Mouse (Mus musculus): ENCODE data around the gene Atg2a. TPM values are rescaled to one million over a fixed set of nuclear protein-coding genes. Genes with fewer than 3 reads are reported as not detected.
"Not testable (repeated sequence)": the region's sequence is repeated elsewhere in the genome, so short reads cannot be mapped to it uniquely, and the experiment has no call there.

Gene Atg2a
- polyA plus RNA-seq, 1 experiment from 2014 or later, result 10.7 TPM

- Histone ChIP-seq H3K4me2 (replicated peaks) (no peak overlapping the region), H3K4me3 (no peak overlapping the region), H3K36me3 (peaks cover 18% of the 10 kb centered on the region), H3K9me3 (no peaks in the 10 kb centered on the region), H3K27me3 (no peaks in the 10 kb centered on the region), H3K27ac (no peak overlapping the region), H3K9ac (no peak overlapping the region), H3K4me1 (peaks cover 37% of the 10 kb centered on the region)
- WGBS, result 23% methylated on average over 5 of the region's 5 CpGs
- ATAC-seq (ENCODE audit: low FRiP score, low read depth), result peak; percentile 42; the same call in 1 of the 2 replicates
Measured at GRCm38 (mm10) chr19:6304787-6305516, 63.5 kb downstream of the Atg2a start.

DNA sequence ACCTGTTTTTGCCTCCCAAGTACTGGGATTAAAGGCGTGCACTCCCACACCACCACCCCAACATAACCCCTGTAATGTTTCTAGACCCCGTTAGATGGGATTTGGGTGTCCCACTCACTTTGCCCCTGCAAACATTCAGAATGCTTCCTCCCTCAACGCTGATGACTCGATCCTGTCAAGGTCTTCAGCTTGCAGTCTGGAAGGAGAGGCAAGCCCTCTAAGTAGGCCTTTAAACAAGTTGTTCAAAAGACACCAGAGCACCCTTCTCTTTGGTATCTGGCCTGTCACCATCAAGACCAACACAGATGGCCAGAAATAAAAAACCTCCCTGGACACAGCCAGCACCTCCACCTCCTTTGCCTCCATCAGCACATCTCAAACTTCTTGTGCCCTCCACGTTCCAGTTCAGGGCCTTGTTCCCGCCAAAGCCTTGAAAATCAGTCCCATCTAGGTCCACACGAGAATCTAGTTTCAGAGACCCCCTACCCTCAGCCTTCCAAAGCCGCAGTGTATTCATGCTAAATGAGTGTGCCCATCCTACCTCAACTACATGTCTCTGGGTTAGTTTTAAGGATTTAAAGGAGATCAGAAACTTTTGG is 64.1 kb downstream of the Atg2a start:
- 60% methylated on average over 8 of the region's 8 CpGs for WGBS
- H3K27ac ChIP-seq, result peak overlapping the region; percentile 76

GRCm38 (mm10) chr19:6306137-6306551 is 64.7 kb downstream of the Atg2a start, which contains the start of gene Cdc42bpg:
Gene Cdc42bpg, plus strand, starts transcription at chr19:6306456.
- Histone ChIP-seq H3K9me3 (no peaks in the 10 kb centered on the region), H3K4me1 (peaks cover 37% of the 10 kb centered on the region), H3K4me2 (replicated peaks) (peak within 1 kb of the TSS; percentile 81), H3K27me3 (no peaks in the 10 kb centered on the region), H3K36me3 (peaks cover 19% of the 10 kb centered on the region), H3K9ac (peak within 1 kb of the TSS; percentile 75), H3K4me3 (peak within 1 kb of the TSS; percentile 66), H3K27ac (peak within 1 kb of the TSS; percentile 76)
- peak; percentile 80 for ATAC-seq (ENCODE audit: low FRiP score, low read depth)
- WGBS, result 1% methylated on average over 33 of the region's 38 CpGs

More for the DNA sequence above, 64.1 kb downstream of the Atg2a start:
- peak overlapping the region; percentile 81 for H3K4me2 ChIP-seq (replicated peaks)
- H3K27me3 ChIP-seq, result no peaks in the 10 kb centered on the region
- ATAC-seq (ENCODE audit: low FRiP score, low read depth), result no peak
- no peaks in the 10 kb centered on the region for H3K9me3 ChIP-seq
- H3K4me1 ChIP-seq, result peaks cover 37% of the 10 kb centered on the region
- H3K9ac ChIP-seq, result peak overlapping the region; percentile 75
- peak overlapping the region; percentile 66 for H3K4me3 ChIP-seq
- peaks cover 18% of the 10 kb centered on the region for H3K36me3 ChIP-seq

- Histone ChIP-seq H3K9me3 (no peaks in the 10 kb centered on the region), H3K27me3 (no peaks in the 10 kb centered on the region), H3K4me2 (replicated peaks) (peak overlapping the region; percentile 81), H3K9ac (peak overlapping the region; percentile 75), H3K27ac (no peak overlapping the region), H3K36me3 (peaks cover 20% of the 10 kb centered on the region), H3K4me3 (peak overlapping the region; percentile 66), H3K4me1 (peaks cover 37% of the 10 kb centered on the region)
- WGBS, result 1% methylated on average over 22 of the region's 34 CpGs
- peak; percentile 52 for ATAC-seq (ENCODE audit: low FRiP score, low read depth)
Measured at GRCm38 (mm10) chr19:6306586-6306985, 65.1 kb downstream of the Atg2a start.

GRCm38 (mm10) chr19:6307733-6308531 is 66.5 kb downstream of the Atg2a start:
- peaks cover 30% of the 10 kb centered on the region for H3K4me1 ChIP-seq
- ATAC-seq (ENCODE audit: low FRiP score, low read depth), result no peak
- H3K27ac ChIP-seq, result no peak overlapping the region
- peak overlapping the region; percentile 75 for H3K9ac ChIP-seq
- WGBS, result 79% methylated on average over 9 of the region's 9 CpGs
- H3K4me3 ChIP-seq, result 0 out of 2 replicates have a peak overlapping the region, but pooled peaks have one; percentile 66
- H3K27me3 ChIP-seq, result no peaks in the 10 kb centered on the region
- peak overlapping the region; percentile 81 for H3K4me2 ChIP-seq (replicated peaks)
- H3K36me3 ChIP-seq, result peaks cover 29% of the 10 kb centered on the region
- no peaks in the 10 kb centered on the region for H3K9me3 ChIP-seq

DNA sequence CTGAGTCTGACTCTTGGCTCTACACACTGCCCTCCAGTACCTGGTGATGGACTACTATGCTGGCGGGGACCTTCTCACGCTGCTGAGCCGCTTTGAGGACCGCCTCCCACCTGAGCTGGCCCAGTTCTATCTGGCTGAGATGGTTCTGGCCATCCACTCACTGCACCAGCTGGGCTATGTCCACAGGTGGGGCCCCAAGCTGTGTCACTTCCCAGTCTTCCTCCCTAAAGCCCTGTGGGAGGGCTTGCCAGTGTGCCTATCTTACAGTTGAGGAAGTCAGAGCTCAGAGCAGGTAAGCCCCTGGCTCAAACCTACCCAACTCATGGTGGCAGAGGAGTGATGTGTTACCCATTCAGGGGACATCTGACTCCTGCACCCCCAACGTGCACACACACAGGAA is 68.7 kb downstream of the Atg2a start:
- no peak overlapping the region for H3K4me3 ChIP-seq

GRCm38 (mm10) chr19:6311783-6312182 is 70.3 kb downstream of the Atg2a start:
- H3K36me3 ChIP-seq, result peaks cover 68% of the 10 kb centered on the region
- H3K4me2 ChIP-seq (replicated peaks); H3K9me3 ChIP-seq; H3K4me3 ChIP-seq; H3K9ac ChIP-seq; ATAC-seq (ENCODE audit: low FRiP score, low read depth); H3K27me3 ChIP-seq; H3K27ac ChIP-seq: not testable (repeated sequence)
- H3K4me1 ChIP-seq, result peaks cover 14% of the 10 kb centered on the region
- 90% methylated on average over 3 of the region's 3 CpGs for WGBS

More for the DNA sequence above, 68.7 kb downstream of the Atg2a start:
- Histone ChIP-seq H3K9me3 (no peaks in the 10 kb centered on the region), H3K4me2 (replicated peaks) (no peak overlapping the region), H3K9ac (no peak overlapping the region), H3K27me3 (no peaks in the 10 kb centered on the region), H3K36me3 (peaks cover 52% of the 10 kb centered on the region), H3K4me1 (peaks cover 21% of the 10 kb centered on the region), H3K27ac (no peak overlapping the region)
- WGBS, result 91% methylated on average over 5 of the region's 5 CpGs
- no peak for ATAC-seq (ENCODE audit: low FRiP score, low read depth)

MicroRNAs within 50 kb of the gene (microRNA counts, 519-probe panel; counts per million panel counts)
- 2,507 counts per million, percentile 36 among the panel's probes with 10 or more counts for microRNA mmu-miR-192

Small RNA genes lying within 50 kb of the gene (microRNA-seq; reads per million reads assigned to microRNA genes)
- gene Mir192, result 86.7 reads per million, percentile 51 among the genes with 10 or more reads in this experiment
- 36.7 reads per million, percentile 40 among the genes with 10 or more reads in this experiment for gene Mir194-2

Other genes with a start within 250 kb of the Atg2a start
- gene Capn1, start 225.8 kb upstream of the Atg2a start, polyA plus RNA-seq (2015; fragmentation: Nextera tagmentation; extraction: Ambion mirVana), result 7.1 and 8.0 TPM in 2 replicates
- gene Syvn1, start 195.1 kb upstream of the Atg2a start, polyA plus RNA-seq (2015; fragmentation: Nextera tagmentation; extraction: Ambion mirVana), result 27.2 and 34.0 TPM in 2 replicates
- 76.9 and 80.0 TPM in 2 replicates for gene Mrpl49, start 183.9 kb upstream of the Atg2a start, polyA plus RNA-seq (2015; fragmentation: Nextera tagmentation; extraction: Ambion mirVana)
- 760 and 823 TPM in 2 replicates for gene Fau, start 183.8 kb upstream of the Atg2a start, polyA plus RNA-seq (2015; fragmentation: Nextera tagmentation; extraction: Ambion mirVana)
- 29.0 and 29.8 TPM in 2 replicates for gene Znhit2, start 180.5 kb upstream of the Atg2a start, polyA plus RNA-seq (2015; fragmentation: Nextera tagmentation; extraction: Ambion mirVana)
- 17.4 and 24.0 TPM in 2 replicates for gene Tm7sf2, start 173.3 kb upstream of the Atg2a start, polyA plus RNA-seq (2015; fragmentation: Nextera tagmentation; extraction: Ambion mirVana)
- gene Vps51, start 164.4 kb upstream of the Atg2a start, polyA plus RNA-seq (2015; fragmentation: Nextera tagmentation; extraction: Ambion mirVana), result 69.7 and 72.5 TPM in 2 replicates
- gene Tmem262, start 161.6 kb upstream of the Atg2a start, polyA plus RNA-seq (2015; fragmentation: Nextera tagmentation; extraction: Ambion mirVana), result not detected in 2 replicates
- 1.9 and 2.3 TPM in 2 replicates for gene Gm28374, start 159.4 kb upstream of the Atg2a start, polyA plus RNA-seq (2015; fragmentation: Nextera tagmentation; extraction: Ambion mirVana)
- gene Zfpl1, start 156.7 kb upstream of the Atg2a start, polyA plus RNA-seq (2015; fragmentation: Nextera tagmentation; extraction: Ambion mirVana), result 85.9 and 92.5 TPM in 2 replicates
- gene Cdca5, start 156.7 kb upstream of the Atg2a start, polyA plus RNA-seq (2015; fragmentation: Nextera tagmentation; extraction: Ambion mirVana), result 36.5 and 37.6 TPM in 2 replicates
- 0.73 TPM in 1 of 2 replicates, not detected in the other for gene AC131692.1, start 147.2 kb upstream of the Atg2a start, polyA plus RNA-seq (2015; fragmentation: Nextera tagmentation; extraction: Ambion mirVana)
- gene Naaladl1, start 135.9 kb upstream of the Atg2a start, polyA plus RNA-seq (2015; fragmentation: Nextera tagmentation; extraction: Ambion mirVana), result 0.46 and 0.65 TPM in 2 replicates
- gene Sac3d1, start 123.0 kb upstream of the Atg2a start, polyA plus RNA-seq (2015; fragmentation: Nextera tagmentation; extraction: Ambion mirVana), result 42.9 and 44.0 TPM in 2 replicates
- gene Snx15, start 113.4 kb upstream of the Atg2a start, polyA plus RNA-seq (2015; fragmentation: Nextera tagmentation; extraction: Ambion mirVana), result 33.0 and 33.7 TPM in 2 replicates
- gene Batf2, start 100.7 kb upstream of the Atg2a start, polyA plus RNA-seq (2015; fragmentation: Nextera tagmentation; extraction: Ambion mirVana), result not detected in 2 replicates
- gene Arl2, start 100.1 kb upstream of the Atg2a start, polyA plus RNA-seq (2015; fragmentation: Nextera tagmentation; extraction: Ambion mirVana), result 88.7 and 90.4 TPM in 2 replicates
- not detected in 2 replicates for gene Majin, start 57.3 kb upstream of the Atg2a start, polyA plus RNA-seq (2015; fragmentation: Nextera tagmentation; extraction: Ambion mirVana)
- gene Gpha2, start 15.3 kb upstream of the Atg2a start, polyA plus RNA-seq (2015; fragmentation: Nextera tagmentation; extraction: Ambion mirVana), result 3.1 and 4.2 TPM in 2 replicates
- 23.9 and 29.0 TPM in 2 replicates for gene Ppp2r5b, start 5.8 kb upstream of the Atg2a start, polyA plus RNA-seq (2015; fragmentation: Nextera tagmentation; extraction: Ambion mirVana)
- gene Ehd1, start 35.1 kb downstream of the Atg2a start, polyA plus RNA-seq (2015; fragmentation: Nextera tagmentation; extraction: Ambion mirVana), result 73.1 and 82.9 TPM in 2 replicates
- gene Cdc42bpg, start 64.8 kb downstream of the Atg2a start, polyA plus RNA-seq (2015; fragmentation: Nextera tagmentation; extraction: Ambion mirVana), result 0.52 and 0.70 TPM in 2 replicates
- gene Men1, start 93.3 kb downstream of the Atg2a start, polyA plus RNA-seq (2015; fragmentation: Nextera tagmentation; extraction: Ambion mirVana), result 88.7 and 97.6 TPM in 2 replicates
- gene Map4k2, start 99.5 kb downstream of the Atg2a start, polyA plus RNA-seq (2015; fragmentation: Nextera tagmentation; extraction: Ambion mirVana), result 11.8 and 15.5 TPM in 2 replicates
- 130 and 148 TPM in 2 replicates for gene Sf1, start 122.0 kb downstream of the Atg2a start, polyA plus RNA-seq (2015; fragmentation: Nextera tagmentation; extraction: Ambion mirVana)
- 13.2 and 14.4 TPM in 2 replicates for gene Pygm, start 142.7 kb downstream of the Atg2a start, polyA plus RNA-seq (2015; fragmentation: Nextera tagmentation; extraction: Ambion mirVana)
- 15.2 and 17.7 TPM in 2 replicates for gene Rasgrp2, start 157.7 kb downstream of the Atg2a start, polyA plus RNA-seq (2015; fragmentation: Nextera tagmentation; extraction: Ambion mirVana)
- 1.5 and 1.6 TPM in 2 replicates for gene Nrxn2, start 177.1 kb downstream of the Atg2a start, polyA plus RNA-seq (2015; fragmentation: Nextera tagmentation; extraction: Ambion mirVana)